Mouse (Mus musculus) CD4-positive helper T cell, adult 2 months (primary cell): ENCODE data around the gene Nab2.
A peak's percentile ranks its signal among the peaks of the same experiment; 100 is the strongest.

Experiments used
- DNase-seq: peaks from one replicate; pipeline ENCODE4 v3.0.0-alpha.2; 2012; ENCODE audit warnings: low read depth, missing footprints, low spot score

The Nab2 gene

DNA sequence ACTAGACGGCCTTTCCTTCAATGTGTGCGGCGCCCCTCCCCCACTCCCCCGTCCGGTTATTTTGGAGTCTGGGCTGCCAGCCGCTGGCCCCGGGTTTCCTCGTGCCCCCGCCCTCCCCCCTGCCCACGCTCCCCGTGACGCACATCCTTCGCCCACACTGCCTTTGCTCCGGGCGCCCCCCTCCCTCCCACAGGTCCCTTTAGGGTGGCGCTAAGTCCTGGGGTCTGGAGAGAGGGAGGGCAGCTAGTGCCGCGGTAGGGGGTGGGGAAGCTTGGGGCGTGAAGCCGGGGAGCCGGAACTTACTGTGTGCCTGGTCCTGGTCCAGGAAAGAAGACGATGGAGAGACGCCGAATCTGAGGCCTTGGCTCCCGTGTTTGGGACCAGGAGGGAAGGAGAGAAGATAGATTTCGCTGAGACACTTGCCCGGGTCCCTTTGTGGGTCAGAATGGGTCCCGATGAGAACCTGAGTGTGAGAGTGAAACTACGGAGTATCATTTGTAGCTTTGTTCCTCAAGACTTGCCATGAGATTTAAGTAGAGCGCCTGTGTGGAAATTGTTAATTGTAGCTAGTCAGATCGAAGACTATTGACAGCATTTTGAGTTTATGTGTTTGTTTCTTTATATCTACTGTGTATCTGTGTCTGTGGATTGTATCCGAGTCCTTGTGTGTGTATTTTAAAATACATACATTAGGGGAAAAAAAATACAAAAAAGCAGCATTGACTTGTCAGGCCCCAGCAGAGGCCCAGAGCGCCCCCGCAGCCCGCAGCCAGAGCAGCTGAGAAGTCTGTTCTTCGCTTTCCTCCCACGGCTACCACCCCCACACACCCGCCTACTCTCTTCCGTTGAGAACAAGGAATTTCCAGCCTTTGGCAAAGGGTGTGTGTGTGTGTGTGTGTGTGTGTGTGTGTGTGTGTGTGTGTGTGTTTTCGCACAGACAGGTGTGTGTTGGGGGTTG, at the start of gene Nab2:
Nab2 (minus strand) TSS at position 476 of the 958 bp plus-strand sequence.
- DNase-seq = peak; percentile 92

DNA sequence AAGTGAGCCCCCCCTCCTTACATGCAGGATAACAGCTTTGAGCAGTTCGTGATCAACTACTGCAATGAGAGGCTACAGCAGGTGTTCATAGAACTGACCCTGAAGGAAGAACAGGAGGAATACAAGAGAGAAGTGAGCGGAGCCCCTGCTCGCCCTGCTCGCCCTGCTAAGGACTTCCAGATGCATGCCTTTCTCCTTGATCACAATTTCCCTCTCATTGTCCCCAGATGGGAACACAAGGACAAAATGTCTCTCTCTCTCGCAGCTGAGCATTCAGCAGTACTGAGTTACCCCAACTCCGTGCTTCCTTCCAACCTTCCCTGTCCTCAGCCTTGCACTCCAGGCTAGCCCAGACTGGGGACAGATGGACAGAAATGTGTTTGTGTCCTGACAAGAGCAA, 44.4 kb upstream of the Nab2 start:
- DNase-seq = no peak

DNA sequence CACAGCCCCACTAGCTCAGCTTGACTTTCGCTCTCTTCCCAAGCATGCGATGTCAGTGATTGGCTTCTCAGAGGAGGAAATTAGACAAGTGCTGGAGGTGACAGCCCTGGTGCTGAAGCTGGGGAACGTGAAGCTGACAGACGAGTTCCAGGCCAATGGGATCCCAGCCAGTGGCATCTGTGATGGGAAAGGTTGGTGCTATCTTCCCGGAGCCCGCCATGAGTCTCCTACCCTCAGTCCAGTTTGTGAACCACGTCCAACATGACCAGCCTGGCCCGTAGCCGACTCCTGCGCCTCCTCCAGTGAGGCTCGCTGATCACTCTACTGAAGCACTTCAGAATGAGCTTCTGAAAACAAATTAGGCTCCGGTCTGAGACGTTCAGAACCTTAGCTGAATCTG, 42.0 kb upstream of the Nab2 start:
- DNase-seq = no peak

- DNase-seq = no peak
Observed at GRCm38 (mm10) chr10:127708850-127709370, 40.5 kb upstream of the Nab2 start.

- no peak for DNase-seq
Observed at GRCm38 (mm10) chr10:127707721-127708120, 39.4 kb upstream of the Nab2 start.

GRCm38 (mm10) chr10:127705783-127706182, 37.4 kb upstream of the Nab2 start:
- DNase-seq = no peak

GRCm38 (mm10) chr10:127704766-127705220, 36.4 kb upstream of the Nab2 start, which contains the start of gene Myo1a:
Gene Myo1a (plus strand): TSS chr10:127705170.
- DNase-seq = no peak

DNA sequence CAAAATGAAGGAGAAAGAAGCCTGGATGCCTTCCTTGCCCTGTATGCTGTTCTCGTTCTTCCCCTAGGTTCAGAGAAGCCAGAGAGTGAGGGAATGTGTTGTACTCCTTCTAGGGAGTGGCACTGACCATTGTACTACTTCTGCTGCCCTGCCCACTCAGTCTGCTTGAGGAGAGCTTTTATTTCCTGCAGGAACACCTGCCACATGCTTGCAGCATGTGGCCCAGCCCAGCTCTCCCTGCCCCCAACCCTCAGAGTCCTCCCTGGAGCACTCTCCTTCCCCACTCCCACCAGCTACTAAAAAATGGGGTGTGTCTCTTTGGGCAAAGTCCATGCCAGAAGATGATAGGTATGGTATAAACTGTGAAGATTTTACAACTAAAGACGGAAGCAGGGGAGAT, 35.9 kb upstream of the Nab2 start:
- no peak for DNase-seq

GRCm38 (mm10) chr10:127703299-127703698, 34.9 kb upstream of the Nab2 start:
- no peak for DNase-seq

- DNase-seq = no peak
Observed at GRCm38 (mm10) chr10:127698966-127699365, 30.6 kb upstream of the Nab2 start.

DNA sequence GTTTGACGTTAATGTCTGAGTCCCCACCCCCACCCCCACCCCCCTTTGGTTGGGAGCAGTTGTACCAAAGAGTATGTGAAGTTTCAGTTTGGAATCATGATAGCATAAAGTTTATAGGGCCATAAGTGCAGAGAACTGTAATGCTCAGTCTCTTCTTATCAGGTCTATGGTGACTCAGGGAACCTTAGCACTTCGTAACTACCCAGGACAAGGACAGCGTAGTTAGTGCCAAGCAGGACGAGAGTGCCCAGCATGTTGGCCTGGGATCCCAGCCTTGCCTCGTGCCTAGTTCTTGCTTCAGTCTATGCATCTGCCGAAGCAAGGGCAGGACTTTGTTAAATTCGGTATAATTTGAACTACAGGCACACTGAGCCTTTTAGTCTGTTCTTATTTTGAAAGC, 27.4 kb upstream of the Nab2 start:
- DNase-seq = no peak

- peak; percentile 44 for DNase-seq
Observed at GRCm38 (mm10) chr10:127694636-127695035, 26.3 kb upstream of the Nab2 start.

DNA sequence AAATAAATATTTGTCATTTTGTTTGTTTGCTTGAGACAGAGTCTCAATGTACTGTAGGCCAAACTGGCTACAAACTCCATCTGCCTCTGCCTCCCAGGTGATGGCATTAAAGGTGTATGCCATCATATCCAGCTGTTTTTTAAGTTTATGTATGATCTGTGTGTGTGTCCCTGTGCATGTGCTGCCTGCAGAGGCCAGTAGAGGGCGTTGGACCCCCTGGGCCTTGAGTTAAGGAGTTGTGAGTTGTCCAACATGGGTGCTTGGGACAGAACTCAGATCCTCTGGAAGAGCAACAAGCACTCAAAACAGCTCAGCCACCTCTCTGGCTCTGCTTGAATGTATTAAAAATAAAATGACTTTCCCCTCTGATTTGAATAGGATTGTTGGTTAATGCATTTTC, 22.7 kb upstream of the Nab2 start:
- no peak for DNase-seq

DNA sequence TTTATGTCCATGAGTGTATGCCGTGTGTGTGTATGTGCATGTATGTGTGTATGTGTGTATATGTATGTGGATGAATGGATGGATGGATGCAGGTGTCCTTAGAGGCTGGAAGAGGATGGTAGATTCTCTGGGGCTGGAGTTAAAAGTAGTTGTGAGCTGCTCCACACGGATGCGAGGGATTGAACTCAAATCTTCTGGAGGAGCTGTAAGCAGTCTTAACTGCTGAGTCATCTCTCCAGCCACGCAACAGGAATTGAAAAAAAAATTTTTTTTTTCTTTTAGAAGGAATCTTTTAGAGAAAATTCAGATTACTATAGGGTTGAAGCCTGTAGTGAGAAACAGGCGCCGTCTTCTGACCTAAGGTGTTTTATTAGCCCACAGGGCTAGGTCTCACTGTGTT, 14.5 kb upstream of the Nab2 start:
- no peak for DNase-seq

GRCm38 (mm10) chr10:127679881-127680280, 11.5 kb upstream of the Nab2 start:
- DNase-seq = no peak

GRCm38 (mm10) chr10:127679208-127679607, 10.8 kb upstream of the Nab2 start:
- no peak for DNase-seq

- DNase-seq = peak; percentile 82
Observed at GRCm38 (mm10) chr10:127677591-127678336, 9.4 kb upstream of the Nab2 start.

- DNase-seq = peak; percentile 99
Observed at GRCm38 (mm10) chr10:127676691-127677548, 8.6 kb upstream of the Nab2 start.

DNA sequence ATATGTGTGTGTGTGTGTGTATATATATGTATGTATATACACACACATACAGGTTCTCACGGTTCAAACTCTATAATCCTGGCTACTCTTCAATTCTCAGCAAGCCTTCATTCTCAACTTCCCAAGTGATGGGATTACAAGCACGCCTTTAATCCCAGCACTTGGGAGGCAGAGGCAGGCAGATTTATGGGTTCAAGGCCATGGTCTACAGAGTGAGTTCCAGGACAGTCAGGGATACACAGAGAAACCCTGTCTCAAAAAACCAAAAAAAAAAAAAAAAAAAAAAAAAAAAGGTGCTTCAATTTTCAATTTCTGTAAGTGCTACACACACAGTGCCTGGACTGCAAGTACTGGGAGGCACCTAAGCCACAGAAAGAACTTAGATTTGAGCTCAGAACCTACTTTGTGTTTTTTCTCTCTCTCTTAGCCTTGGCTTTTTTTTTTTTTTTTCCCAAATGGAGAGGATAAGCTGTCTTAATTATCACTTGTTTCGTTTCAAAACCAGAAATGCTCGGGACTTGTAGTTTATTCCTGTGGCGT, 7.6 kb upstream of the Nab2 start:
- DNase-seq = no peak

DNA sequence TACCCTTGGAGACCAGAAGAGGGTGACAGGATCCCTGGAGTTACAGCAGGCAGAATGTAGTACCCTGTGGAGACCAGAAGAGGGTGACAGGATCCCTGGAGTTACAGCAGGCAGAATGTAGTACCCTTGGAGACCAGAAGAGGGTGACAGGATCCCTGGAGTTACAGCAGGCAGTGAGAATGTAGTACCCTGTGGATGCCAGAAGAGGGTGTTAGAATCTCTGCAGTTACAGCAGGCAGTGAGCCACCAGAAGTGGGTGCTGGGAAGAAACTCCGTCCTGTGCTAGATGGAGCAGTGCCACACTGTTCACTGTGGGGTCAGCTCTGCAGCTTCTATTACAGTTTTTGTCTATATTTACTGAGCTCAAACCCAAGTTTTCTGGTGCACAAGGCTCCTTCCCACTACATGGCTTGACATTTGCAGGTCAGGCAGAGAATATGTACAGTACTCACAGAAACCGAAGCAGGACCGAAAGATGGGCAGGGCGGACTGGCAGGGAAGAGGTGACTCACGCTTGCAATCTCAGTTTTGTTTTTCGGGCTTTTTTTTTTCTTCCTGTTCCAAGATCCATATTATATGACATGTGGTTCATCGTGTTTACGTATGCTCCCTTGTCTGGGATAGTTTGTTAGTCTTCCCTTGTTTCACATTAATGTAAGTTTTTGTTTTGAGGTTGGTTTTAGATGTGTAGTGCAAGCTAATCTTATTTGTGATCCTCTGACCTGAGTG, 6.6 kb upstream of the Nab2 start:
- DNase-seq = peak; percentile 87
